In the genomic region with DNA sequence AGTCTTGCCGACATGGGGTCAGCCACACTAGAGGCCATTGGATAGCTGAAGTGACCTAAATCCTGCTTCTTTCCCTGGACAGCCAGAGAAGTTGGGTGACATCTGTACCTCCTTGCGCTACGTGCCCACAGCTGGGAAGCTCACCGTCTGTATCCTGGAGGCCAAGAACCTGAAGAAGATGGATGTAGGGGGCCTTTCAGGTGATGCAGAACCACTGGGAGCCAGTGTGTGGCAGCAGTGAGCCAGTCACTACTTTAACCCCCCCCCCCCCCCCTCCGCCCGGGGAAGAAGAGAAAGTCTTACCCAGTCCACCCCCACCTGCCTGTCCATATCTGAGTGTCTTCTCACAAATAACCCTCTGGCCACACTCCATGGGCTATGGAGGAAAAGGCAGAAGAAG, we compare ENCODE assay signal across 8 mouse cellular contexts.
A peak's percentile ranks its signal among the peaks of the same experiment; 100 is the strongest.
DNase-seq lines count a peak whose midpoint lies in the region; ATAC-seq and TF ChIP-seq lines count a peak whose summit lies in the region.

No protein-coding gene starts in this region.

- H3K27ac ChIP-seq in liver, embryonic 11.5 days (ENCODE audit: low read depth, low read length): no peak overlapping the region

- no peaks in the 10 kb centered on the region for H3K9me3 ChIP-seq in liver, embryonic 11.5 days (ENCODE audit: control insufficient read depth, low read length)

- 46% methylated on average over 6 of the region's 6 CpGs for WGBS in liver, embryonic 11.5 days

- H3K4me2 ChIP-seq in liver, embryonic 11.5 days: no peak overlapping the region

- no peak overlapping the region for H3K4me3 ChIP-seq in liver, embryonic 11.5 days (ENCODE audit: low read depth, low read length)

- DNase-seq in adrenal gland, postnatal 14 days: peak; percentile 60
- no peak for DNase-seq in adrenal gland, postnatal 4 days (ENCODE audit: low spot score in 2 of 2)
- peak; percentile 49 for DNase-seq in liver
- DNase-seq in liver, embryonic 11.5 days (ENCODE audit: low spot score): no peak
- DNase-seq in brain, embryonic 14.5 days (ENCODE audit: low read depth): no peak
- DNase-seq in lung, postnatal 36 days: peak; percentile 54
- no peak for DNase-seq in ovary, adult 18-20 months (ENCODE audit: low spot score)

- TF ChIP-seq CTCF in brain, embryonic 14.5 days (IDR thresholded peaks at IDR 0.05; ENCODE audit: borderline replicate concordance, extremely low read depth, insufficient read depth, insufficient read length): peak; percentile 53; the same call in 1 of the 2 replicates

- no peak for TF ChIP-seq POLR2A in brain, embryonic 14.5 days (IDR thresholded peaks at IDR 0.05; ENCODE audit: borderline replicate concordance, extremely low read depth, insufficient read depth, insufficient read length, poor library complexity, severe bottlenecking)

- H3K27me3 ChIP-seq in liver, embryonic 11.5 days (replicated peaks; ENCODE audit: control insufficient read depth, insufficient read depth, low read length): no peaks in the 10 kb centered on the region

- H3K4me1 ChIP-seq in liver, embryonic 11.5 days (replicated peaks; ENCODE audit: control insufficient read depth, insufficient read depth, low read length): peaks cover 15% of the 10 kb centered on the region

- no peaks in the 10 kb centered on the region for H3K36me3 ChIP-seq in liver, embryonic 11.5 days (ENCODE audit: control insufficient read depth, insufficient read depth, low read length)

- no peak overlapping the region for H3K9ac ChIP-seq in liver, embryonic 11.5 days (ENCODE audit: low read depth, low read length)

- no peak for ATAC-seq in liver, embryonic 11.5 days (replicated peaks; ENCODE audit: low FRiP score)
- no peak for ATAC-seq in activated CD4-positive, CD25-positive, alpha-beta regulatory T cell, adult 4 months

Comparison
In these comparisons a context has a peak if more than half of its experiments do, and no peak if none do; other contexts are left out.
1. DNase-seq: peak in adrenal gland, postnatal 14 days (single experiment), liver (single experiment) and lung, postnatal 36 days (single experiment); none in adrenal gland, postnatal 4 days (0 of 2), liver, embryonic 11.5 days (single experiment), brain, embryonic 14.5 days (single experiment) and ovary, adult 18-20 months (single experiment).